Mouse (Mus musculus) lung, adult 2 months (tissue): ENCODE results near the gene Ube2k. TPM values are rescaled to one million over a fixed set of nuclear protein-coding genes. Genes with fewer than 3 reads are reported as not detected.
"Not testable (repeated sequence)": the region's sequence is repeated elsewhere in the genome, so short reads cannot be mapped to it uniquely, and the experiment has no call there.

Experiments
- DNase-seq: peaks from one replicate; pipeline ENCODE4 v3.0.0; 2022
- H3K4me1 ChIP-seq: fragments of 200-500 bp; 2 replicates; pipeline ENCODE4 v1.6.1; 2011; ENCODE audit warnings: low read length; ENCODE audit not compliant: control insufficient read depth, insufficient read depth
- H3K4me3 ChIP-seq: fragments of 200-500 bp; replicated peaks from 2 replicates; pipeline ENCODE3; 2011; ENCODE audit warnings: low read depth, mild to moderate bottlenecking, control low read depth, low read length; ENCODE audit errors: extremely low read depth
- CTCF ChIP-seq: fragments of 200-500 bp; IDR thresholded peaks from 2 replicates; pipeline ENCODE4 v1.5.1; 2011; ENCODE audit warnings: mild to moderate bottlenecking, low read length, control low read depth; ENCODE audit not compliant: insufficient read depth
- POLR2A ChIP-seq: fragments of 200-500 bp; IDR thresholded peaks from 2 replicates; pipeline ENCODE4 v1.6.1; 2011; ENCODE audit warnings: low read depth, mild to moderate bottlenecking, control low read depth, low read length, borderline replicate concordance; ENCODE audit errors: extremely low read depth
- WGBS: fragments of 180-500 bp; shearing (Covaris S2); methylation state at CpG from one replicate; pipeline ENCODE4 v1.1.7; 2018; 5-methylcytosine and 5-hydroxymethylcytosine counted together
- polyA plus RNA-seq: library from polyadenylated mRNA; depleted of rRNA; stranded (reverse); fragments of >200 nt; gene quantifications from 2 replicates; pipeline ENCODE4 v1.2.3, GENCODE M21; 2012

The Ube2k gene
- polyA plus RNA-seq, 1 experiment: 15.1 TPM

DNA sequence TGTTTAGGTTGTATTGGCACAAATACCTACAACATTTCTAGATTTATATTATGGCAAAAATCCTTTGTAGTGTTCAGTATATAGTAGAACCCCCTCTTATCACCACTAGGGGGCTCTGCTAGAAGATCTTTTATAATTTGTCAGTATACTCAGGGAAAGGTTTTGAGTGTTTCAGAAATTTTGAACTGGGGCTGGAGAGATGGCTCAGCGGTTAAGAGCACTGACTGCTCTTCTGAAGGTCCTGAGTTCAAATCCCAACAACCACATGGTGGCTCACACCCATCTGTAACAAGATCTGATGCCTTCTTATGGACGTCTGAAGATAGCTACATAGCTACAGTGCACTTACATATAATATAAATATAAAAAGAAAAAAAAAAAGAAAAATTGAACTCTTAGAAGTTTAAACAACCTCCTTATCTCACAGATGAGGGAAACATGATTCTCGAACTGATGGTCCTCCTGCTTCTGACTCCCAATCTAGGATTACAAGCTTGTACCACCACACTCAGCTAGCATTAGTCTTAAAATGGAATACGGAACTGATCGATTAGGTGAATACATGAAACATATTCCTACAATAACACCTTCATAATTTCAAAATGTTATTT is 1.5 kb upstream of the Ube2k start:
- peaks cover 4% of the 10 kb centered on the region; the same call in 1 of the 2 replicates for H3K4me1 ChIP-seq
- DNase-seq: peak; percentile 22
- 40% methylated on average over 5 of the region's 5 CpGs for WGBS
- no peak overlapping the region for H3K4me3 ChIP-seq
- TF ChIP-seq CTCF (no peak), POLR2A (no peak)

DNA sequence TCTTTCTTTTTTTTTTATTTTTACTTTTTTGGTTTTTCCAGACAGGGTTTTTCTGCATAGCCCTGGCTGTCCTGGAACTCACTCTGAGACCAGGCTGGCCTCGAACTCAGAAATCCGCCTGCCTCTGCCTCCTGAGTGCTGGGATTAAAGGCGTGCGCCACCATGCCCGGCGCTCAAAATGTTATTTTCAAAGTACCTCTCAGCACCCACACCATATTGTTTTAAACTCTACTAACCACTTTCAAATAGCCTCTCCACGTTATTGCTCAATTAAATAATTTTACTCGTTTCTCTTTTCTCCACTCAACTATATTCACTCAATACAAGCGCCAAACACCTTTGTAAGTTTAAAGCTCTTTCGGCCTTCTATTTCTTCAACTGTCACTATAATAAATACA is 966 bp upstream of the Ube2k start:
- not testable (repeated sequence) for DNase-seq, H3K4me1 ChIP-seq
- peak overlapping the region; percentile 4 for H3K4me3 ChIP-seq
- 68% methylated on average over 10 of the region's 10 CpGs for WGBS

DNA sequence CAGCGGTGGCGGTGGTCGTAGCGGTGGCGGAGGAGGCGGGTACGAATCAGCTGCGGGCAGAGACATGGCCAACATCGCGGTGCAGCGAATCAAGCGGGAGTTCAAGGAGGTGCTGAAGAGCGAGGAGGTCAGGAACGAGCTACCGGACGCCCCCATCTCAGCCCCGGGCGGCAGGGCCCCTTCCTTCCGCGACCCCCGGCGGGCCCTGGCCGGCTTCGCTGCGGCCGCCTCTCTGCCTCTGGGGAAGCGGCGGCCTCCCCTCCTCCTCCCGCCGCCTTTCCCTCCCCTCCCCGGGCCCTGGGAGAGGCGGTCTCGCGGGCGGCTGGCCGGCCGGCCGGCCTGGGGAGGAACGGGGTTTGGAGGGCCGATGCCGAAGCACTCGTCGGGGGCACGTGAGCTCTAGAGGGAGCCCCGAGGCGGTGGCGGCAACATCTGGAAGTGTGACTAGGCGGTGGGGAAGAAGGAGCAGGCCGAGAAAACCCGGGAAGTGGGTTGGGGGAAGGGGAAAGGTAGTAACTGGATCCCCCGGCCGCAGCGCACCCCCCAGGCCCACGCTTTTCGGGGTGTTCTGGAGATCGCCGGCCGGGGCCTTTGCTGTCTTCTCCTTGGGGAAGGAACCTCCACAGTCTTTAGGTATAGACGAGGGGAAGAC is 513 bp downstream of the Ube2k start:
- Histone ChIP-seq H3K4me3 (peak overlapping the region; percentile 99), H3K4me1 (peaks cover 4% of the 10 kb centered on the region; the same call in 1 of the 2 replicates)
- WGBS: under 1% methylated on average over 54 of the region's 59 CpGs
- no peak for TF ChIP-seq POLR2A
- no peak for TF ChIP-seq CTCF
- DNase-seq: no peak

DNA sequence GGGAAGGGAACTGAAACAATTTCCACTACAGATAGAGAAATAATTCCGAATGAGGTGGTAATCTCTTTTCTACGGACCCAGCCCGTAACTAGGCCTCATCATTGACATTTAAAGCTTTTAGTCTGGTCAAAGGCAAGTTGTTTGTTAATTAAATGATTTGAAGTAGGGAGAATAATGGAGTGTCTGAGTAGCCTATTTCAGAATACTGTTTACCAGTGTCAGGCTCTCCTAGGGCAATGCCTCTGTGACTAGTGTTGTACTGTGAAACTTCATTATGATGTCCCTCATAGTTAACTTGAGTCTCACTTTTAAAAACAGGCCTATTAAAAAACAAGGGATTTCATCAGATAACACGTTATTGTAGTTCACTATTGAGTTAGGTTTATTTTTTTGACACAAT is 1.1 kb downstream of the Ube2k start:
- TF ChIP-seq CTCF (no peak), POLR2A (no peak)
- Histone ChIP-seq H3K4me1 (peaks cover 4% of the 10 kb centered on the region; the same call in 1 of the 2 replicates), H3K4me3 (peak overlapping the region; percentile 99)
- DNase-seq: no peak
- WGBS: 1% methylated on average over 4 of the region's 4 CpGs

DNA sequence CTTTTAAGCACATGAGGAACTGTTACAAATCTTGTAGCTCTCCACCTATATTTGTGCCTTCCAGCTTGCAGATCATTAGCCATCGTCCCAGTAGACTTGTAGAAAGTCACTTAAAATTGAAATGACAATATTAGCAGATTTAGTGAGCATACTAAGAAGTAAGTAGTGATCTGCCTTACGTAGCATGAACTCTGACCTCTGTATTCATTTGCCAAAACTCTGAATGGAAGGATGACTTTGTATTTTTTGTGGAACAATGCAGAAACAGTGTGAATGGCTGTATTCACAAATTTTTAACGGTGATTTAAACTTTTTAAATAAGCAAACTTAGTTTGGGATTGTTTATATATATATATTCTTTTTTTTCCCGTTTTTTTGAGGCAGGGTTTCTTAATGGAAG is 1.8 kb downstream of the Ube2k start:
- H3K4me3 ChIP-seq: peak overlapping the region; percentile 13
- DNase-seq: no peak
- H3K4me1 ChIP-seq: peaks cover 4% of the 10 kb centered on the region; the same call in 1 of the 2 replicates
- 25% methylated on average over 4 of the region's 4 CpGs for WGBS
- TF ChIP-seq CTCF (no peak), POLR2A (no peak)

DNA sequence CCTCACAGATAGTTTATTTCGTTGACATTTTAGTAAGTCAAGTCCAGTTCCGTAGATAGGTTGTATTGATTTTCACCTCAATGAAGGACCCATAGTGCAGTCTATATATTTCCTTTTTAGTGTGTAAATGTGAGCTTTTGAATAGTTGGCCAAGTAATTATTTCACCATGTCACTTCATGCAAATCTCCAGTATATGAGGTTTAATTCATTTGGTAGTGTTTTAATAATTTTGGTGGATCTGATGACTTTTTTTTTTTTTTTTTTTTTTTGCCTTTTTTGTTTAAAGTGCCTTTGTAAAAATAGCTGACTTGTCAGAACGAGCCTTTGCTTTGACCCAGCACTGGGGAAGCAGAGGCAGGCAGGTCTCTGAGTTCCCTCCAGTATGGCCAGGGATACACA is 2.8 kb downstream of the Ube2k start:
- Histone ChIP-seq H3K4me3 (no peak overlapping the region), H3K4me1 (peaks cover 4% of the 10 kb centered on the region; the same call in 1 of the 2 replicates)
- TF ChIP-seq POLR2A (no peak), CTCF (no peak)
- no peak for DNase-seq
- 87% methylated on average over 3 of the region's 3 CpGs for WGBS

DNA sequence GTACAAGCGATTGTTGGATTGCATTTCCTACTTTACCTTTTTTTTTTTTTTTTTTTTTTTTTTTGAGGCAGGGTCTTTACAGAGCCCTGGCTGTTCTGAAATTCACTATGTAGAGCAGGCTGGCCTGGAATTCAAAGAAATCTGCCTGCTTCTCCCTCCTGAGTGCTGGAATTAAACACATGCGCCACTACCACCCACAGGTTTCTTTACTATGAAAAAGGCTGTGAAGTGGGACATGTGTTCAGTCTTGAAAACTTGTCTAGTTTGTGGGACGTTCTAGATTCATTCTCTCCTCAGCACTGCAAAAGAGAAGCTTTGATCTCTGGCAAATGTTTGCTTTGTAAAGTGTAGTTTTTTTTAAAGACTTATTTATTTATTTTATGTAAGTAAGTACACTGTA is 4.9 kb downstream of the Ube2k start:
- Histone ChIP-seq H3K4me1 (peaks cover 4% of the 10 kb centered on the region; the same call in 1 of the 2 replicates), H3K4me3 (no peak overlapping the region)
- DNase-seq: no peak
- TF ChIP-seq CTCF (no peak), POLR2A (no peak)
- WGBS: 66% methylated on average over 3 of the region's 3 CpGs

DNA sequence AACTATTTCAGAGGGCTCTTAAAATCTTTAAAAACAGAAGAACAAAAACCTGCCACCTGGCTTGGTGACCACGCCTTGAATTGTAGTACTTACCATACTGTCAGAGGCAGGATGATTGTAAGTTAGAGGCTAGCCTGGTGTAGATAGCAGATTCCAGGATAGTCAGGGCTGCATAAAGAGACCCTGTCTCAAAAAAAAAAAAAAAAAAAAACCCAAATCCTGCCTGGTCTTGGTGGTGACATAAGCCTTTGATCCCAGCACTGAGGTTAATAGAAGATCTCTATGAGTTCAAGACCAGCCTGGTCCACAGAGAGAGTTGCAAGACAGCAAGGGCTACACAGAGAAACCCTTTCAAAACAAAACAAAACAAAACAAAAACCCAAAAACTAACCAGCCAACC is 6.5 kb downstream of the Ube2k start:
- Histone ChIP-seq H3K4me1 (peaks cover 4% of the 10 kb centered on the region; the same call in 1 of the 2 replicates), H3K4me3 (no peak overlapping the region)
- no peak for TF ChIP-seq POLR2A
- TF ChIP-seq CTCF: no peak
- 62% methylated on average over 1 of the region's 1 CpGs for WGBS
- DNase-seq: no peak

DNA sequence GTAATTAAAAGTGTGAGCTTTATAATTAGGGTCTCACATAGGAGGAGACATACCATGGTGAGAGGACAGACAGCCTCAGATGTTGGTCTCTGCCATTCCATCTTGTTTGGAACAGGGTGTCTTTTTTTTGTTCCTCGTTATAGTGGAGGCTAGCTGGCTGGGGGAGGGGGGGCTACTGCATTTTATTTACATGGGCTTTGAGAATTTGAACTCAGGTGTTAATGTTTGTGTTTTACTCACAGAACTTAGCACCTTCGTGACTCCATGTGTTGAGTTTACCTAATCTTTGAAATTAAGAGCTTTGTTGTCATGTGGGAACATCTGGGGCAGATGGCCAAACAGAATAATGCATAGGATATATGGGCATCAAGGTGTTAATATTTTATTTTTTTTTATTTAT is 7.6 kb downstream of the Ube2k start:
- Histone ChIP-seq H3K4me3 (no peak overlapping the region), H3K4me1 (no peaks in the 10 kb centered on the region; the same call in 1 of the 2 replicates)
- DNase-seq: no peak
- WGBS: 76% methylated on average over 2 of the region's 2 CpGs
- TF ChIP-seq POLR2A: no peak
- TF ChIP-seq CTCF: no peak

DNA sequence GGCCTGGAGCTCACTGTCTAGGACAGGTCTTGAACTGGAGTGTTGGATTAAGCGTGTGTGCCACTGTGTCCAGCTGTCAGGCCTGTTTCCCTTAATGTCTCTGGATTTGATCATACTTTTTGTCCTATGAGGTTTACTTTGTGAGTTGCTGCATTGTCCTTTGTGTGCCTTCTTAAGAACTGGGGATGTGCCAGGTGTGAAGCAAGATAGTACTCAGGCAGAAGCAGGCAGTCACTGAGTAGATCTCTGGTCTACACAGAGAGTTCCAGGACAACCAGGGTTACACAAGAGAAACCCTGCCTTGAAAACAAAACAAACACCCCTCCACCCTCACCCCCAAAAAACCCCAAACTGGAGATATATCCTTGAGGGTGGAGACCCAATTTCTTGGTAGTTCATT is 12.6 kb downstream of the Ube2k start:
- no peak for TF ChIP-seq POLR2A
- TF ChIP-seq CTCF: no peak
- H3K4me3 ChIP-seq: no peak overlapping the region
- H3K4me1 ChIP-seq: no peaks in the 10 kb centered on the region; the same call in none of the 2 replicates
- WGBS: 47% methylated on average over 1 of the region's 1 CpGs
- no peak for DNase-seq

DNA sequence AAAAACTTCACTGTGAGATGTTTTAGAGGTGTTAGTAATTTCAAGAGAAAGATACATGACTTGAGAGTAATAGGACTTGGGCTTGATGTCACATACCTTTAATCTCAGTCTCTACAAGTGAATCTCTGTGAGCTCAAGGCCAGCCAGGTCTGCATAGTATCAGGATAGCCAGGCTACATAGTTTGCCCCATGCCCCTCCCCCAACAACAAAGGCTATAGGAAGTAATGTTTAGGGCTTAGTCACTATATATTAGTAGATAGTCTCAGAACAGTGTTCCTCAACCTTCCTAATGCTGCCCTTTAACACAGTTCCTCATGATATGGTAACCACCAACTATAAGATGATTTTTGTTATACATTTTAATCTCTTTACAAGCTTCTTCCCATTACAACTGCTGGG is 20.1 kb downstream of the Ube2k start:
- DNase-seq: no peak
- TF ChIP-seq CTCF (no peak), POLR2A (no peak)

More for the DNA sequence above, 20.1 kb downstream of the Ube2k start:
- H3K4me1 ChIP-seq: peaks cover 2% of the 10 kb centered on the region
- H3K4me3 ChIP-seq: no peak overlapping the region
